Mouse (Mus musculus): ENCODE results near the gene Ptpn7. TPM values are rescaled to one million over a fixed set of nuclear protein-coding genes. Genes with fewer than 3 reads are reported as not detected.

Ptpn7 gene
- polyA plus RNA-seq, 1 experiment, result 1.8 TPM

GRCm38 (mm10) chr1:135178863-135179262 lies 46.4 kb downstream of the Ptpn7 start:
- Histone ChIP-seq H3K36me3 (ENCODE audit: control insufficient read depth, insufficient read depth, low read length, poor library complexity, severe bottlenecking) (no peaks in the 10 kb centered on the region), H3K27me3 (ENCODE audit: control insufficient read depth, insufficient read depth, low read length, poor library complexity, severe bottlenecking) (no peaks in the 10 kb centered on the region), H3K4me3 (ENCODE audit: low read depth, low read length) (no peak overlapping the region), H3K27ac (ENCODE audit: insufficient read depth, low read length) (no peak overlapping the region), H3K9me3 (replicated peaks; ENCODE audit: control insufficient read depth, insufficient read depth, low read length, poor library complexity, severe bottlenecking) (no peaks in the 10 kb centered on the region), H3K4me1 (ENCODE audit: control insufficient read depth, insufficient read depth, low read length) (peaks cover 10% of the 10 kb centered on the region), H3K9ac (ENCODE audit: low read depth, poor library complexity, severe bottlenecking) (no peak overlapping the region)
- no peak for TF ChIP-seq POLR2A (IDR thresholded peaks at IDR 0.05; ENCODE audit: insufficient read depth, low read length)
- TF ChIP-seq EP300 (IDR thresholded peaks at IDR 0.05; ENCODE audit: insufficient read depth, low read depth, low read length), result no peak
- TF ChIP-seq CTCF (IDR thresholded peaks at IDR 0.05; ENCODE audit: low read depth, low read length), result no peak

GRCm38 (mm10) chr1:135180830-135181229 lies 48.3 kb downstream of the Ptpn7 start:
- H3K4me3 ChIP-seq (ENCODE audit: low read depth, low read length), result no peak overlapping the region
- H3K27ac ChIP-seq (ENCODE audit: insufficient read depth, low read length), result no peak overlapping the region
- TF ChIP-seq POLR2A (IDR thresholded peaks at IDR 0.05; ENCODE audit: insufficient read depth, low read length) (no peak), CTCF (IDR thresholded peaks at IDR 0.05; ENCODE audit: low read depth, low read length) (no peak)
- no peaks in the 10 kb centered on the region for H3K27me3 ChIP-seq (ENCODE audit: control insufficient read depth, insufficient read depth, low read length, poor library complexity, severe bottlenecking)
- no peaks in the 10 kb centered on the region for H3K9me3 ChIP-seq (replicated peaks; ENCODE audit: control insufficient read depth, insufficient read depth, low read length, poor library complexity, severe bottlenecking)
- no peaks in the 10 kb centered on the region for H3K36me3 ChIP-seq (ENCODE audit: control insufficient read depth, insufficient read depth, low read length, poor library complexity, severe bottlenecking)
- H3K4me1 ChIP-seq (ENCODE audit: control insufficient read depth, insufficient read depth, low read length), result peaks cover 15% of the 10 kb centered on the region
- no peak overlapping the region for H3K9ac ChIP-seq (ENCODE audit: low read depth, poor library complexity, severe bottlenecking)

DNA sequence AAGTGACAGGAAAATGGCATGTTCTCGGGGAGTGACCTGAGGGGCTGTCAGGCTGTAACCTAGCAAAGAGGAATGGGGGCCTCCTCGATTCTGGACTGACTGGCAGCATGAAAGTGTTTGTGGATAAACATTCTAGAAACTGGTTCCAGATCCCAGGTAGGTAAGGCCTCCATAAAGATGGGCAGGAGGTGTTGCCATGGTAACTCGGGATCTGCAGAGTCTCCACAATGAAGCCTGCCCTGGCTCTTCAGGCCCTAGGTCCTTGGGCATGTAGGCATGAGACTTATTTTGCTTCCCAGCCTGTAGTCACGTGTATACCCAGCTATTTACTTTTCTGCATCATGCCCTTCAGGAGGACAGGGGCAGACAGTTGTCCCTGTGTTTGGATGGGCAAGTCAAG lies 48.8 kb downstream of the Ptpn7 start:
- H3K9ac ChIP-seq (ENCODE audit: low read depth, poor library complexity, severe bottlenecking), result no peak overlapping the region
- no peaks in the 10 kb centered on the region for H3K9me3 ChIP-seq (replicated peaks; ENCODE audit: control insufficient read depth, insufficient read depth, low read length, poor library complexity, severe bottlenecking)
- H3K27me3 ChIP-seq (ENCODE audit: control insufficient read depth, insufficient read depth, low read length, poor library complexity, severe bottlenecking), result no peaks in the 10 kb centered on the region
- no peak overlapping the region for H3K4me3 ChIP-seq (ENCODE audit: low read depth, low read length)
- peaks cover 15% of the 10 kb centered on the region for H3K4me1 ChIP-seq (ENCODE audit: control insufficient read depth, insufficient read depth, low read length)
- no peak for TF ChIP-seq CTCF (IDR thresholded peaks at IDR 0.05; ENCODE audit: low read depth, low read length)
- no peak for TF ChIP-seq POLR2A (IDR thresholded peaks at IDR 0.05; ENCODE audit: insufficient read depth, low read length)
- TF ChIP-seq EP300 (IDR thresholded peaks at IDR 0.05; ENCODE audit: insufficient read depth, low read depth, low read length), result no peak
- H3K27ac ChIP-seq (ENCODE audit: insufficient read depth, low read length), result no peak overlapping the region
- no peaks in the 10 kb centered on the region for H3K36me3 ChIP-seq (ENCODE audit: control insufficient read depth, insufficient read depth, low read length, poor library complexity, severe bottlenecking)

- Histone ChIP-seq H3K4me1 (ENCODE audit: control insufficient read depth, insufficient read depth, low read length) (peaks cover 18% of the 10 kb centered on the region), H3K27me3 (ENCODE audit: control insufficient read depth, insufficient read depth, low read length, poor library complexity, severe bottlenecking) (no peaks in the 10 kb centered on the region), H3K27ac (ENCODE audit: insufficient read depth, low read length) (no peak overlapping the region), H3K4me3 (ENCODE audit: low read depth, low read length) (no peak overlapping the region), H3K9ac (ENCODE audit: low read depth, poor library complexity, severe bottlenecking) (no peak overlapping the region), H3K9me3 (replicated peaks; ENCODE audit: control insufficient read depth, insufficient read depth, low read length, poor library complexity, severe bottlenecking) (no peaks in the 10 kb centered on the region), H3K36me3 (ENCODE audit: control insufficient read depth, insufficient read depth, low read length, poor library complexity, severe bottlenecking) (no peaks in the 10 kb centered on the region)
- TF ChIP-seq POLR2A (IDR thresholded peaks at IDR 0.05; ENCODE audit: insufficient read depth, low read length), result no peak
- TF ChIP-seq CTCF (IDR thresholded peaks at IDR 0.05; ENCODE audit: low read depth, low read length), result no peak
Measured at GRCm38 (mm10) chr1:135181880-135182623, 49.6 kb downstream of the Ptpn7 start.

GRCm38 (mm10) chr1:135182975-135183374 lies 50.5 kb downstream of the Ptpn7 start:
- no peaks in the 10 kb centered on the region for H3K9me3 ChIP-seq (replicated peaks; ENCODE audit: control insufficient read depth, insufficient read depth, low read length, poor library complexity, severe bottlenecking)
- H3K27me3 ChIP-seq (ENCODE audit: control insufficient read depth, insufficient read depth, low read length, poor library complexity, severe bottlenecking), result no peaks in the 10 kb centered on the region
- H3K4me3 ChIP-seq (ENCODE audit: low read depth, low read length), result no peak overlapping the region
- TF ChIP-seq POLR2A (IDR thresholded peaks at IDR 0.05; ENCODE audit: insufficient read depth, low read length), result no peak
- TF ChIP-seq CTCF (IDR thresholded peaks at IDR 0.05; ENCODE audit: low read depth, low read length), result no peak
- peak; percentile 19; the same call in 1 of the 2 replicates for TF ChIP-seq EP300 (IDR thresholded peaks at IDR 0.05; ENCODE audit: insufficient read depth, low read depth, low read length)
- H3K9ac ChIP-seq (ENCODE audit: low read depth, poor library complexity, severe bottlenecking), result no peak overlapping the region
- peaks cover 18% of the 10 kb centered on the region for H3K4me1 ChIP-seq (ENCODE audit: control insufficient read depth, insufficient read depth, low read length)
- H3K36me3 ChIP-seq (ENCODE audit: control insufficient read depth, insufficient read depth, low read length, poor library complexity, severe bottlenecking), result no peaks in the 10 kb centered on the region
- no peak overlapping the region for H3K27ac ChIP-seq (ENCODE audit: insufficient read depth, low read length)

GRCm38 (mm10) chr1:135183448-135183847 lies 50.9 kb downstream of the Ptpn7 start:
- no peaks in the 10 kb centered on the region for H3K9me3 ChIP-seq (replicated peaks; ENCODE audit: control insufficient read depth, insufficient read depth, low read length, poor library complexity, severe bottlenecking)
- H3K4me1 ChIP-seq (ENCODE audit: control insufficient read depth, insufficient read depth, low read length), result peaks cover 20% of the 10 kb centered on the region
- H3K36me3 ChIP-seq (ENCODE audit: control insufficient read depth, insufficient read depth, low read length, poor library complexity, severe bottlenecking), result no peaks in the 10 kb centered on the region
- peak; percentile 78; the same call in 1 of the 2 replicates for TF ChIP-seq EP300 (IDR thresholded peaks at IDR 0.05; ENCODE audit: insufficient read depth, low read depth, low read length)
- TF ChIP-seq CTCF (IDR thresholded peaks at IDR 0.05; ENCODE audit: low read depth, low read length), result no peak
- no peak for TF ChIP-seq POLR2A (IDR thresholded peaks at IDR 0.05; ENCODE audit: insufficient read depth, low read length)
- H3K27ac ChIP-seq (ENCODE audit: insufficient read depth, low read length), result 0 out of 2 replicates have a peak overlapping the region, but pooled peaks have one; percentile 1
- H3K9ac ChIP-seq (ENCODE audit: low read depth, poor library complexity, severe bottlenecking), result no peak overlapping the region
- H3K4me3 ChIP-seq (ENCODE audit: low read depth, low read length), result no peak overlapping the region
- H3K27me3 ChIP-seq (ENCODE audit: control insufficient read depth, insufficient read depth, low read length, poor library complexity, severe bottlenecking), result no peaks in the 10 kb centered on the region

Measured in ES-Bruce4 (cell line).